Mouse (Mus musculus) embryonic facial prominence, embryonic 14.5 days (tissue): ENCODE data around the gene Ccdc189. TPM values are rescaled to one million over a fixed set of nuclear protein-coding genes. Genes with fewer than 3 reads are reported as not detected.

Source experiments
- ATAC-seq: fragments of 200-750 bp; cut with Nextera tagmentation; 2 replicates; pipeline ENCODE4 v1.8.0; 2017; ENCODE audit warnings: low read depth, moderate number of reproducible peaks, moderate TSS enrichment
- DNase-seq: peaks from one replicate; pipeline ENCODE4 v3.0.0-alpha.2; 2015; ENCODE audit warnings: low spot score
- H3K27ac ChIP-seq: fragments of 300-500 bp; sonication (generic); replicated peaks from 2 replicates; pipeline ENCODE4 v1.5.1; 2014; ENCODE audit warnings: low read depth, mild to moderate bottlenecking, low read length, moderate library complexity
- H3K27me3 ChIP-seq: fragments of 300-500 bp; sonication (generic); replicated peaks from 2 replicates; pipeline ENCODE4 v1.6.1; 2014; ENCODE audit warnings: low read length; ENCODE audit not compliant: control insufficient read depth, insufficient read depth
- H3K36me3 ChIP-seq: fragments of 300-500 bp; sonication (generic); 2 replicates; pipeline ENCODE4 v1.6.1; 2014; ENCODE audit warnings: low read length, mixed read lengths; ENCODE audit not compliant: control insufficient read depth, insufficient read depth
- H3K4me1 ChIP-seq: fragments of 300-500 bp; sonication (generic); 2 replicates; pipeline ENCODE4 v1.6.1; 2014; ENCODE audit warnings: antibody characterized with exemption, low read length; ENCODE audit not compliant: control insufficient read depth, insufficient read depth
- H3K4me2 ChIP-seq: fragments of 300-500 bp; sonication (generic); 2 replicates; pipeline ENCODE4 v1.6.1; 2014; ENCODE audit warnings: low read depth, mild to moderate bottlenecking, low read length, moderate library complexity, mixed read lengths
- H3K4me3 ChIP-seq: fragments of 300-500 bp; sonication (generic); 2 replicates; pipeline ENCODE4 v1.5.1; 2014; ENCODE audit warnings: low read depth, mild to moderate bottlenecking, low read length
- H3K9ac ChIP-seq: fragments of 300-500 bp; sonication (generic); 2 replicates; pipeline ENCODE4 v1.6.1; 2014; ENCODE audit warnings: low read depth, mild to moderate bottlenecking, low read length, moderate library complexity, mixed read lengths
- H3K9me3 ChIP-seq: fragments of 300-500 bp; sonication (generic); 2 replicates; pipeline ENCODE4 v1.6.1; 2016; ENCODE audit warnings: low read length; ENCODE audit not compliant: control insufficient read depth
- WGBS: fragments of 180-500 bp; shearing (Covaris S2); extraction: QIAGEN DNeasy Blood & Tissue Kit; methylation state at CpG from one replicate; pipeline ENCODE4 v1.1.7; 2014; 5-methylcytosine and 5-hydroxymethylcytosine counted together
- polyA plus RNA-seq: library from polyadenylated mRNA; unstranded; fragments of >200 nt; fragmentation: Nextera tagmentation; extraction: Ambion mirVana; gene quantifications from 2 replicates; pipeline ENCODE4 v1.2.1, GENCODE M21; 2014

Ccdc189 gene
- polyA plus RNA-seq, 1 experiment from 2014 or later: 10.4 TPM

DNA sequence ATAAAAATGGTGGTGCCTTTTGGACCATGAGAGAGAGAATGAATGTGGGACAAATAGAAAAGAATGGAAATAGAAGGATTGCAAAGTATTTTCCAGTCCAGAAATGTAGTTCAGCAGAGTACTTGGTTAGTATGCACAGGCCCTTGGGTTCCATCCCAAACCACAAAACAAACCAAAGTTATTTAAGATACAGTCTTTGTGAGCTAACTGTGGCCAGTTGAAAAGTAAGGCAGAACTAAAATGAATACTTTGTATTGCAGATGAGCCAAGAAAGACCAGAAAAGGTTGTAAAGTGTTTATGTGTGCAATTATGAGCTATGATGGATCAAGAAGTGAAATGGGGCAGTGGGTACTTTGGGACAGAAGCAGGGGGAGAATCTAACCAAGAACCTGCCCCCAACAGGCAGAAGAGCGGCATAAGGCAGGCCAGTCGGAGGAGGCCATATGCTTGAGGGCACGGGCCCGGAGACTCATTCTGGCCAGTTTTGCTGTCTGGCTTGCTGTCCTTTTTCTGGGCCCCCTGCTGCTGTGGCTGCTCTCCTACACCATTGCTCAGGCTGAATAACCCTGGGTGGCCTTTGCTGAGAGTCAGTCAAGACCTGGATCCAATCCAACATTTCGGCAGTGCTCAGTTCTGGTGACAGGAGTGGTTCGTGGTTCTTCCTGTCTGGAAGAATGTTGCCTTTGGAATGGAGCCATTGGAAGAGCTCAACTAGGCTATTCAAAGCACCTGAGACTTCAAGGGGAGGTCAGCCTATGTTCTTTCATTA is 23.8 kb downstream of the Ccdc189 start:
- Histone ChIP-seq H3K27ac (no peak overlapping the region), H3K9ac (no peak overlapping the region), H3K9me3 (no peaks in the 10 kb centered on the region), H3K4me1 (no peaks in the 10 kb centered on the region), H3K36me3 (peaks cover 56% of the 10 kb centered on the region), H3K4me2 (no peak overlapping the region), H3K27me3 (no peaks in the 10 kb centered on the region), H3K4me3 (no peak overlapping the region)
- ATAC-seq (no peak), DNase-seq (peak; percentile 63)
- 74% methylated on average over 6 of the region's 6 CpGs for WGBS

DNA sequence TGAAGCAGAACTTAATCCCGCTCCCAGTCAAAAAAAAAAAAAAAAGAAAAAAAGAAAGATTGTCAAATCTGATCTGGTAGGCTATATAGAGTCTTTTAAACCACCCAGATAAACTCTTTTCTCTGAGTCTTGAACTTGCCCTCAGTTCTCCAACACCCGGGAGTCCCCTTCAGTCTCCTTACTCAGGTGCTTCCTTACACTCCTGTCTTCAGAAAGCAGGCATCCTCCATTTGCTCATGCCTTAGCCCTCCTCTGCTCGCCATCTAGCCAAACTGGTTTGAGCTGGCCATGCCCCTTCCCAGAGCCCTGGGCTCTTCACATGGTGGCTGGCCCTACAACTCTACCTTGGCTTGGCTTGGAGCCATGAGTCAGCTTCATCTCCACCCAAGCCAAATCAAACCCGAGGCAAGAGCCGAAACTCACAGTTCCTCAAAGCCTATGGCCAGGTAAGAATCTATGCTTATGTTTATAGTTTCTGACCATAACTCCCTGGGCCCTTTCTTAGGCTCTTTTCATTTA is 27.0 kb downstream of the Ccdc189 start, which contains the start of gene Tmem265:
TSS of gene Tmem265 (plus strand) at position 51 of the 519 bp plus-strand sequence.
- no peak within 1 kb of the TSS for H3K4me2 ChIP-seq
- H3K36me3 ChIP-seq: peaks cover 74% of the 10 kb centered on the region
- no peak within 1 kb of the TSS for H3K9ac ChIP-seq
- 86% methylated on average over 5 of the region's 5 CpGs for WGBS
- no peaks in the 10 kb centered on the region for H3K4me1 ChIP-seq
- H3K27me3 ChIP-seq: no peaks in the 10 kb centered on the region
- no peaks in the 10 kb centered on the region for H3K9me3 ChIP-seq
- ATAC-seq (peak; percentile 72; the same call in 1 of the 2 replicates), DNase-seq (peak; percentile 38)
- no peak within 1 kb of the TSS for H3K4me3 ChIP-seq
- H3K27ac ChIP-seq: no peak within 1 kb of the TSS

GRCm38 (mm10) chr7:127560580-127560979 is 27.8 kb downstream of the Ccdc189 start:
- peaks cover 74% of the 10 kb centered on the region for H3K36me3 ChIP-seq
- H3K4me3 ChIP-seq: no peak overlapping the region
- H3K27me3 ChIP-seq: no peaks in the 10 kb centered on the region
- 93% methylated on average over 11 of the region's 11 CpGs for WGBS
- ATAC-seq (no peak), DNase-seq (no peak)
- no peaks in the 10 kb centered on the region for H3K4me1 ChIP-seq
- H3K9me3 ChIP-seq: no peaks in the 10 kb centered on the region
- H3K9ac ChIP-seq: no peak overlapping the region
- no peak overlapping the region for H3K27ac ChIP-seq
- H3K4me2 ChIP-seq: no peak overlapping the region

DNA sequence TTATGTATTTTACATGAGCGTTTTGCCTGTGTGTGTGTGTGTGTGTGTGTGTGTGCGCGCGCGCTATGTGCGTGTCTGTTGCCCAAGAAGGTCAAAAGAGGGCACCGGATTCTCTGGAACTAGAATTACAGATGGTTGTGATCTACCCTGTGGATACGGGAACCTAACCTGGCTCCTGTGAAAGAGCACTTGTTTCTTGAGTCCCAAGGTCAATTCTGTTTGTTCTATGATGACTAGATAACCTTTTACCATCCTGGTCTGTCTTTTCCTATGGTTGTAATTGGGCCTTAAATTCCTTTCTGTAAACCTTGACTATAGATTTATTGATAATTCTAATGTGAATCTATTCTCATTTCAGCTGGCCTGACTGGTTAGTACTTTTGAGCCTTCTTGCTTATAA is 36.8 kb downstream of the Ccdc189 start:
- WGBS: 93% methylated on average over 8 of the region's 8 CpGs
- DNase-seq (no peak), ATAC-seq (no peak)
- H3K9ac ChIP-seq: no peak overlapping the region
- H3K4me1 ChIP-seq: no peaks in the 10 kb centered on the region
- H3K27ac ChIP-seq: no peak overlapping the region
- no peaks in the 10 kb centered on the region for H3K9me3 ChIP-seq
- no peak overlapping the region for H3K4me2 ChIP-seq
- H3K4me3 ChIP-seq: no peak overlapping the region
- H3K36me3 ChIP-seq: peaks cover 91% of the 10 kb centered on the region
- H3K27me3 ChIP-seq: no peaks in the 10 kb centered on the region

DNA sequence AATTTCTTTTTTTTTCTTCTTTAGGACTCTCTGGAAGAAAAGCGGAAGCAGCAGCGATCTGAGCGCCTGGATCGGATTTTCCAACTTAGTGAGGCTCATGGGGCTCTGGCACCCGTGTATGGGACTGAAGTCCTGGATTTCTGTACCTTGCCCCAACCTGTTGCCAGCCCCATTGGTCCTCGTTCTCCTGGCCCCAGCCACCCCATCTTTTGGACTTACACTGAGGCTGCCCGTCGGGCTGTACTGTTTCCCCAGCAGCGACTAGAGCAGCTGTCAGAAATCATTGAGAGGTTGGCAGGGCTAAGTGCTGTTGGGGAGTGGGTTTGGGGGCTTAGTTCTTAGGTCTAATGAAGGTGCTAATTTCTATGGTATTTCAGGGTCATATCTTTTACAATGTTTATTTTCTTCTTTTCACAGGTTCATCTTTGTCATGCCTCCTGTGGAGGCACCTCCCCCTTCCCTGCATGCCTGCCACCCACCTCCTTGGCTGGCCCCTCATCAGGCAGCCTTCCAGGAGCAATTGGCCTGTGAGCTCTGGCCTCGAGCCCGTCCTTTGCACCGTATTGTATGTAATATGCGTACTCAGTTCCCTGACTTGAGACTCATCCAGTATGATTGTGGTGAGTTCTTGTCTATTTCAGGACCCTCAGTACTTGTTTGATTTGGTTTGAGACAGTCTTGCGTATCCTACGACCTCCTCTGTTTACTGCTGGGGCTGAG is 39.1 kb downstream of the Ccdc189 start:
- no peak for ATAC-seq
- Histone ChIP-seq H3K4me1 (no peaks in the 10 kb centered on the region), H3K4me2 (no peak overlapping the region), H3K4me3 (no peak overlapping the region), H3K27ac (no peak overlapping the region), H3K9ac (no peak overlapping the region), H3K9me3 (no peaks in the 10 kb centered on the region), H3K36me3 (peaks cover 91% of the 10 kb centered on the region), H3K27me3 (no peaks in the 10 kb centered on the region)
- 88% methylated on average over 15 of the region's 15 CpGs for WGBS
- DNase-seq: no peak

DNA sequence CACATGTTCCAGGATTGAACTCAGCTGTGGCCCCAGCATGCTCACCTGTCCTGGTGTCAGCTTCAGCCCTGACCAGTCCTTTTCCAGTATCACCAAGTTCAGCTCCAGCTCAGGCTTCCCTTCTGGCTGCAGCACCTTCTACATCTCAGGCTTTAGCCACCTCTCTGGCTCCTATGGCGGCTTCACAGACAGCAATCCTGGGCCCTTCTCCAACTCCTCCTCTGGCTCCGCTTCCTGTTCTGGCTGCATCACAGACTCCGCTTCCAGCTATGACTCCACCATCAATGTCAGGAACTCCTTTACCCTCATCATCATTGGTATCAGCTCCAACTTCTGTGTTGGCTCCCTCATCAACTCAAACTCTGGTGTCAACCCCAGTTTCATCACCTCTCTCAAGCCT is 46.7 kb downstream of the Ccdc189 start:
- Histone ChIP-seq H3K27ac (no peak overlapping the region), H3K9ac (no peak overlapping the region), H3K27me3 (no peaks in the 10 kb centered on the region), H3K9me3 (no peaks in the 10 kb centered on the region), H3K4me3 (no peak overlapping the region), H3K4me2 (no peak overlapping the region), H3K36me3 (peaks cover 97% of the 10 kb centered on the region), H3K4me1 (no peaks in the 10 kb centered on the region)
- no peak for ATAC-seq
- WGBS: 98% methylated on average over 3 of the region's 3 CpGs
- no peak for DNase-seq

Other genes with a start within 250 kb of the Ccdc189 start
- 5.2 and 5.9 TPM in 2 replicates for gene Zfp768, start 243.0 kb downstream of the Ccdc189 start, polyA plus RNA-seq
- 4.9 and 7.3 TPM in 2 replicates for gene Zfp747, start 212.5 kb downstream of the Ccdc189 start, polyA plus RNA-seq
- gene 9130019O22Rik, start 201.4 kb downstream of the Ccdc189 start, polyA plus RNA-seq: 5.7 and 5.9 TPM in 2 replicates
- gene E430018J23Rik, start 195.0 kb downstream of the Ccdc189 start, polyA plus RNA-seq: 5.6 and 6.7 TPM in 2 replicates
- gene Zfp764, start 181.8 kb downstream of the Ccdc189 start, polyA plus RNA-seq: 6.8 and 8.3 TPM in 2 replicates
- 17.0 and 20.7 TPM in 2 replicates for gene Zfp688, start 166.5 kb downstream of the Ccdc189 start, polyA plus RNA-seq
- gene Zfp689, start 139.4 kb downstream of the Ccdc189 start, polyA plus RNA-seq: 7.1 and 7.6 TPM in 2 replicates
- gene Prr14, start 129.0 kb downstream of the Ccdc189 start, polyA plus RNA-seq: 40.4 and 41.9 TPM in 2 replicates
- 14.3 and 15.0 TPM in 2 replicates for gene Fbrs, start 109.4 kb downstream of the Ccdc189 start, polyA plus RNA-seq
- 41.5 and 42.0 TPM in 2 replicates for gene Srcap, start 76.6 kb downstream of the Ccdc189 start, polyA plus RNA-seq
- 12.2 and 13.2 TPM in 2 replicates for gene Gm42715, start 69.0 kb downstream of the Ccdc189 start, polyA plus RNA-seq
- gene Tmem265, start 27.2 kb downstream of the Ccdc189 start, polyA plus RNA-seq: 4.1 and 5.3 TPM in 2 replicates
- gene Phkg2, start 15.3 kb downstream of the Ccdc189 start, polyA plus RNA-seq: 35.2 TPM in 2 replicates
- 35.9 and 47.7 TPM in 2 replicates for gene Rnf40, start 172 bp upstream of the Ccdc189 start, polyA plus RNA-seq
- 13.0 and 17.9 TPM in 2 replicates for gene Zfp629, start 27.2 kb upstream of the Ccdc189 start, polyA plus RNA-seq
- 84.2 and 86.6 TPM in 2 replicates for gene Bcl7c, start 120.3 kb upstream of the Ccdc189 start, polyA plus RNA-seq
- gene Ctf1, start 124.1 kb upstream of the Ccdc189 start, polyA plus RNA-seq: 20.9 and 23.8 TPM in 2 replicates
- 0.14 and 0.35 TPM in 2 replicates for gene Ctf2, start 143.6 kb upstream of the Ccdc189 start, polyA plus RNA-seq
- 3.0 and 3.8 TPM in 2 replicates for gene Fbxl19, start 155.9 kb upstream of the Ccdc189 start, polyA plus RNA-seq
- 10.4 and 11.9 TPM in 2 replicates for gene Orai3, start 181.2 kb upstream of the Ccdc189 start, polyA plus RNA-seq
- gene Setd1a, start 188.1 kb upstream of the Ccdc189 start, polyA plus RNA-seq: 23.0 and 24.1 TPM in 2 replicates
- 0.43 TPM in 1 of 2 replicates, not detected in the other for gene Gm49388, start 197.0 kb upstream of the Ccdc189 start, polyA plus RNA-seq
- gene Hsd3b7, start 212.0 kb upstream of the Ccdc189 start, polyA plus RNA-seq: 22.2 and 23.5 TPM in 2 replicates
- 28.0 and 38.1 TPM in 2 replicates for gene Stx4a, start 235.7 kb upstream of the Ccdc189 start, polyA plus RNA-seq
- gene Stx1b, start 236.0 kb upstream of the Ccdc189 start, polyA plus RNA-seq: 3.4 and 5.2 TPM in 2 replicates